Mouse (Mus musculus) limb, embryonic 14.5 days (tissue): Measurements from ENCODE around the gene Gm13030. TPM values are rescaled to one million over a fixed set of nuclear protein-coding genes. Genes with fewer than 3 reads are reported as not detected.
A peak's percentile ranks its signal among the peaks of the same experiment; 100 is the strongest.
"Not testable (repeated sequence)": the region's sequence is repeated elsewhere in the genome, so short reads cannot be mapped to it uniquely, and the experiment has no call there.

Source experiments
- ATAC-seq: fragments of 200-750 bp; cut with Nextera tagmentation; 2 replicates; pipeline ENCODE4 v1.8.0; 2017; ENCODE audit warnings: low read depth, moderate number of reproducible peaks, moderate TSS enrichment; ENCODE audit not compliant: low FRiP score
- DNase-seq: peaks from one replicate; pipeline ENCODE4 v3.0.0-alpha.2; 2015; ENCODE audit warnings: low spot score
- H3K27ac ChIP-seq: fragments of 300-500 bp; sonication (generic); replicated peaks from 2 replicates; pipeline ENCODE4 v1.5.1; 2014; ENCODE audit warnings: low read depth, mild to moderate bottlenecking, low read length, moderate library complexity, mixed read lengths
- H3K27me3 ChIP-seq: fragments of 300-500 bp; sonication (generic); 2 replicates; pipeline ENCODE4 v1.6.1; 2014; ENCODE audit warnings: low read length, mixed read lengths; ENCODE audit not compliant: control insufficient read depth, insufficient read depth
- H3K36me3 ChIP-seq: fragments of 300-500 bp; sonication (generic); 2 replicates; pipeline ENCODE4 v1.6.1; 2014; ENCODE audit warnings: mild to moderate bottlenecking, low read length, moderate library complexity, mixed read lengths; ENCODE audit not compliant: control insufficient read depth, insufficient read depth
- H3K4me1 ChIP-seq: fragments of 300-500 bp; sonication (generic); 2 replicates; pipeline ENCODE4 v1.6.1; 2014; ENCODE audit warnings: antibody characterized with exemption, low read length, mixed read lengths; ENCODE audit not compliant: control insufficient read depth, insufficient read depth
- H3K4me2 ChIP-seq: fragments of 300-500 bp; sonication (generic); replicated peaks from 2 replicates; pipeline ENCODE4 v1.6.1; 2014; ENCODE audit warnings: low read depth, mild to moderate bottlenecking, low read length, moderate library complexity; ENCODE audit not compliant: severe bottlenecking
- H3K4me3 ChIP-seq: fragments of 300-500 bp; sonication (generic); replicated peaks from 2 replicates; pipeline ENCODE4 v1.5.1; 2014; ENCODE audit warnings: low read length
- H3K9ac ChIP-seq: fragments of 300-500 bp; sonication (generic); 2 replicates; pipeline ENCODE4 v1.6.1; 2014; ENCODE audit warnings: mild to moderate bottlenecking, low read depth, low read length, moderate library complexity; ENCODE audit not compliant: severe bottlenecking
- H3K9me3 ChIP-seq: fragments of 300-500 bp; sonication (generic); 2 replicates; pipeline ENCODE4 v1.6.1; 2016; ENCODE audit warnings: low read length; ENCODE audit not compliant: control insufficient read depth
- POLR2A ChIP-seq: fragments of 200-500 bp; IDR thresholded peaks from 2 replicates; pipeline ENCODE4 v1.8.0; 2012; ENCODE audit warnings: inconsistent platforms, mild to moderate bottlenecking, moderate library complexity, borderline replicate concordance; ENCODE audit not compliant: insufficient read depth, insufficient read length; ENCODE audit errors: extremely low read depth
- WGBS: fragments of 180-500 bp; shearing (Covaris S2); extraction: QIAGEN DNeasy Blood & Tissue Kit; methylation state at CpG from one replicate; pipeline ENCODE4 v1.1.7; 2014; 5-methylcytosine and 5-hydroxymethylcytosine counted together
- polyA plus RNA-seq, 2 experiments: library from polyadenylated mRNA; depleted of rRNA in 1 of 2; stranded (reverse) in 1 of 2; unstranded in 1 of 2; fragments of >200 nt; fragmentation: Nextera tagmentation in 1 of 2; extraction: Ambion mirVana in 1 of 2; gene quantifications; 2 replicates each; pipeline versions ENCODE4 v1.2.1 to v1.2.3; 2012 to 2014

Gm13030 gene
- polyA plus RNA-seq, 2 experiments, result not detected

DNA sequence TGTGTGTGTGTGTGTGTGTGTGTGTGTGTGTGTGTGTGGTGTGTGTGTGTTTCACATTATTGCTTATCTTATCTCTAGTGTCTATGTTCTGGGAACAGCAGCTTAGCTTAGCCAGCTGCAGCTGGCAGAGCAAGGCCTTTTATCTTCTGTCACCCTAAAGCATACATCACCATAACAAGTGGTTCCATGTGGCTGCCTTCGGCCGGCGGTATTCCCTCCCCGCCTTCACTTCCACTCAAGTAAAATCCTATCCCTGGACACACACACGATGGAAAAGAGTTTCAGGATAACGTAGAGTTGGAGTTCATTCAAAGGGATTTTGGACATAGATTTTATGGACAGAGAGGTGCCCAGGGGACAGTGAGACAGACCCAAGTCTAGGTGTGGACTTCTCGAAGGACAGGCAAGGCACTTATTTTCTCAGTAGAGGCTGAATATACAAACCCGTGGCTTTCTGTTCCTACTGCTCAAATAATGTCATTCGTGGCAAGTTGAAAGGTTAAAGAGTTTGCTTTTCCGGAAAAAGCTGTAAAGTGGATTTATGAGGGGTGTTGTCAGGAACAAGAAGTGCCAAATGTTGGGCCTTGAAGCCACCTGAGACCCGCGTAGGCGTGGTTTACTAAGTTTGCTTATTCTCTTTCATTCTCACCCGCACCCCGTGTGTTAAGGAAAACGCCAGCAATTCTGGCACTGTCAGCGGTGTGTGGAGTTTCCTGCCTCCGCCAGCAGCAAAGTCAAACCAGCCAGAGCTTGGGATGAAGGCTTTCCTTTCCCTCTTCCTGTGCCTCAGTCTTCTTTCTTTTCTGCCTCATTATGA, 47.8 kb downstream of the Gm13030 start:
- Histone ChIP-seq H3K9ac (no peak overlapping the region), H3K27me3 (no peaks in the 10 kb centered on the region), H3K4me3 (no peak overlapping the region), H3K4me1 (peaks cover 16% of the 10 kb centered on the region), H3K4me2 (0 out of 2 replicates have a peak overlapping the region, but pooled peaks have one; percentile 10), H3K36me3 (no peaks in the 10 kb centered on the region), H3K9me3 (no peaks in the 10 kb centered on the region), H3K27ac (no peak overlapping the region; the same call in 1 of the 2 replicates)
- DNase-seq (peak; percentile 54), ATAC-seq (no peak)
- TF ChIP-seq POLR2A, result no peak
- 12% methylated on average over 18 of the region's 18 CpGs for WGBS

DNA sequence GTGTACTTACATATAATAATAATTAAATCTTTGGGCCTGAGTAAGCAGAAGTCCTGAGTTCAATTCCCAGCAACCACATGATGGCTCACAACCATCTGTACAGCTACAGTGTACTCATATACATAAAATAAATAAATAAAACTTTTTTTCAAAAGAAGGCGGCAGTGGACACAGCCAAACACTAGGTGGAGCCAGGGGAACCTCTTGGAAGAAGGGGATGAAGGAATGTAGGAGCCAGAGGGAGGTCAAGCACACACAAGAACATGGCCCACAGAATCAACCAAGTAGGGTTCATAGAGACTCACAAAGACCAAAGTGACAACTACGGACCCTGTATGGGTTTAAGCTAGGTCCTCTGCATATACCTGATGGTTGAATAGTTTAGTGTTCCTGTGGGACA, 49.1 kb downstream of the Gm13030 start:
- no peak for TF ChIP-seq POLR2A
- no peak overlapping the region for H3K4me2 ChIP-seq
- H3K4me1 ChIP-seq, result peaks cover 10% of the 10 kb centered on the region
- H3K36me3 ChIP-seq, result no peaks in the 10 kb centered on the region
- H3K9ac ChIP-seq, result no peak overlapping the region
- no peak overlapping the region for H3K4me3 ChIP-seq
- no peaks in the 10 kb centered on the region for H3K9me3 ChIP-seq
- no peaks in the 10 kb centered on the region for H3K27me3 ChIP-seq
- ATAC-seq (no peak), DNase-seq (no peak)
- 79% methylated on average over 2 of the region's 2 CpGs for WGBS
- no peak overlapping the region for H3K27ac ChIP-seq

DNA sequence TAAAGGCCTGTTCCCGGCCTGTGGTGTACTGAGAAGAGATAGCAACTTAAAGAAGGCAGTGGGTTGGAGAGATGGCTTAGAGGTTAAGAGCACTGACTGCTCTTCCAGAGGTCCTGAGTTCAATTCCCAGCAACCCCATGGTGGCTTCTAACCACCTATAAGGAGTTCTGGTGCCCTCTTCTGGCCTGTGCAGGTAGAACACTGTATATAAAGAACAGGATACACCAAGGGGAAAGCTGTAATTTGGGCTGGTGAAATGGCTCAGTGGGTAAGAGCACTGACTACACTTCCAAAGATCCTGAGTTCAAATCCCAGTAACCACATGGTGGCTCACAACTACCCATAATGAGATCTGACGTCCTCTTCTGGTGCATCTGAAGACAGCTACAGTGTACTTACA, 49.6 kb downstream of the Gm13030 start:
- not testable (repeated sequence) for H3K4me3 ChIP-seq, H3K9me3 ChIP-seq, H3K27ac ChIP-seq, ATAC-seq, H3K9ac ChIP-seq, H3K36me3 ChIP-seq, H3K27me3 ChIP-seq, H3K4me2 ChIP-seq, DNase-seq
- 77% methylated on average over 2 of the region's 2 CpGs for WGBS
- H3K4me1 ChIP-seq, result peaks cover 15% of the 10 kb centered on the region

DNA sequence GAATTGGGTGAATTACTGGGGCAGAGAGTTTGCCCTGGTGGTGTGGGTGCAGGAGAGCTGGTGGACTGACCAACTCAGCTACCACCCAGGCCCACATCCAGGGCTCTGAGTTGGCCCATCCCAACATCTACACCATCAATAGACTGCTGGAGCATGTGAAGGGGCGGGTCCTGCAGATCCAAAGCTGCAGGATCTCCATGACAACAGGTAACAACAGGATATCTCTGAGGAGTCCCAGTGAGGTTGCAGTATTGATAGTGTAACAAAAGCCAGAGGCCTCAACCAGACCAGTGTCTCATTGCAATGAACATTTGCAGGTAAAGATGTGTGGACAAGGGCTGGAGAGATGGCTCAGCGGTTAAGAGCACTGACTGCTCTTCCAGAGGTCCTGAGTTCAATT, 52.7 kb downstream of the Gm13030 start:
- ATAC-seq (no peak), DNase-seq (no peak)
- no peaks in the 10 kb centered on the region for H3K9me3 ChIP-seq
- no peak for TF ChIP-seq POLR2A
- no peak overlapping the region for H3K4me3 ChIP-seq
- H3K27me3 ChIP-seq, result no peaks in the 10 kb centered on the region
- no peaks in the 10 kb centered on the region for H3K36me3 ChIP-seq
- WGBS, result 84% methylated on average over 2 of the region's 2 CpGs
- no peak overlapping the region for H3K27ac ChIP-seq
- H3K4me2 ChIP-seq, result no peak overlapping the region
- H3K4me1 ChIP-seq, result peaks cover 9% of the 10 kb centered on the region; the same call in 1 of the 2 replicates
- H3K9ac ChIP-seq, result no peak overlapping the region

Other genes starting within 250 kb of the Gm13030 start
- 0.04 TPM in 2 replicates for gene Vwa5b1, start 238.1 kb downstream of the Gm13030 start, polyA plus RNA-seq (2012; rRNA removed)
- gene Vwa5b1, start 238.1 kb downstream of the Gm13030 start, polyA plus RNA-seq (2014; fragmentation: Nextera tagmentation; extraction: Ambion mirVana), result 0.03 TPM in 1 of 2 replicates, not detected in the other
- 0.12 and 0.26 TPM in 2 replicates for gene Pla2g2c, start 149.2 kb downstream of the Gm13030 start, polyA plus RNA-seq (2012; rRNA removed)
- 0.12 and 0.28 TPM in 2 replicates for gene Pla2g2c, start 149.2 kb downstream of the Gm13030 start, polyA plus RNA-seq (2014; fragmentation: Nextera tagmentation; extraction: Ambion mirVana)
- 0.88 and 1.1 TPM in 2 replicates for gene Ubxn10, start 136.8 kb downstream of the Gm13030 start, polyA plus RNA-seq (2012; rRNA removed)
- gene Ubxn10, start 136.8 kb downstream of the Gm13030 start, polyA plus RNA-seq (2014; fragmentation: Nextera tagmentation; extraction: Ambion mirVana), result 0.73 and 1.0 TPM in 2 replicates
- 9.7 and 11.9 TPM in 2 replicates for gene Pla2g2f, start 116.3 kb downstream of the Gm13030 start, polyA plus RNA-seq (2012; rRNA removed)
- gene Pla2g2f, start 116.3 kb downstream of the Gm13030 start, polyA plus RNA-seq (2014; fragmentation: Nextera tagmentation; extraction: Ambion mirVana), result 9.6 and 15.7 TPM in 2 replicates
- gene Pla2g2d, start 98.2 kb downstream of the Gm13030 start, polyA plus RNA-seq (2012; rRNA removed), result 0.06 and 0.15 TPM in 2 replicates
- 0.10 and 0.55 TPM in 2 replicates for gene Pla2g2d, start 98.2 kb downstream of the Gm13030 start, polyA plus RNA-seq (2014; fragmentation: Nextera tagmentation; extraction: Ambion mirVana)
- 1.3 and 1.7 TPM in 2 replicates for gene Pla2g5, start 10.5 kb downstream of the Gm13030 start, polyA plus RNA-seq (2012; rRNA removed)
- gene Pla2g5, start 10.5 kb downstream of the Gm13030 start, polyA plus RNA-seq (2014; fragmentation: Nextera tagmentation; extraction: Ambion mirVana), result 0.62 and 0.73 TPM in 2 replicates
- gene Pla2g2e, start 4.0 kb upstream of the Gm13030 start, polyA plus RNA-seq (2012; rRNA removed), result 0.09 TPM in 1 of 2 replicates, not detected in the other
- not detected in 2 replicates for gene Pla2g2e, start 4.0 kb upstream of the Gm13030 start, polyA plus RNA-seq (2014; fragmentation: Nextera tagmentation; extraction: Ambion mirVana)
- gene Otud3, start 40.0 kb upstream of the Gm13030 start, polyA plus RNA-seq (2012; rRNA removed), result 7.0 and 8.2 TPM in 2 replicates
- 2.7 and 4.2 TPM in 2 replicates for gene Otud3, start 40.0 kb upstream of the Gm13030 start, polyA plus RNA-seq (2014; fragmentation: Nextera tagmentation; extraction: Ambion mirVana)
- not detected in 2 replicates for gene Rnf186, start 93.1 kb upstream of the Gm13030 start, polyA plus RNA-seq (2012; rRNA removed)
- gene Rnf186, start 93.1 kb upstream of the Gm13030 start, polyA plus RNA-seq (2014; fragmentation: Nextera tagmentation; extraction: Ambion mirVana), result not detected in 2 replicates
- gene Tmco4, start 98.9 kb upstream of the Gm13030 start, polyA plus RNA-seq (2012; rRNA removed), result 4.2 and 4.8 TPM in 2 replicates
- 4.7 and 4.8 TPM in 2 replicates for gene Tmco4, start 98.9 kb upstream of the Gm13030 start, polyA plus RNA-seq (2014; fragmentation: Nextera tagmentation; extraction: Ambion mirVana)
- gene Htr6, start 201.6 kb upstream of the Gm13030 start, polyA plus RNA-seq (2012; rRNA removed), result 1.2 and 2.2 TPM in 2 replicates
- gene Htr6, start 201.6 kb upstream of the Gm13030 start, polyA plus RNA-seq (2014; fragmentation: Nextera tagmentation; extraction: Ambion mirVana), result 0.22 and 0.35 TPM in 2 replicates
- gene Nbl1, start 219.0 kb upstream of the Gm13030 start, polyA plus RNA-seq (2012; rRNA removed), result 149 and 171 TPM in 2 replicates
- gene Nbl1, start 219.0 kb upstream of the Gm13030 start, polyA plus RNA-seq (2014; fragmentation: Nextera tagmentation; extraction: Ambion mirVana), result 157 and 176 TPM in 2 replicates